Mouse (Mus musculus) CH12.LX (cell line): ENCODE data around the gene Slc38a3. TPM values are rescaled to one million over a fixed set of nuclear protein-coding genes. Genes with fewer than 3 reads are reported as not detected.

Experiments used
- DNase-seq: peaks from one replicate; pipeline ENCODE4 v3.0.0-alpha.2; 2013; ENCODE audit errors: extremely low read depth
- H3K27ac ChIP-seq: 2 replicates; pipeline ENCODE4 v1.5.1; 2012; ENCODE audit warnings: low read depth, mild to moderate bottlenecking, control low read depth, moderate library complexity; ENCODE audit not compliant: insufficient read depth
- H3K27me3 ChIP-seq: replicated peaks from 2 replicates; pipeline ENCODE3; 2012; ENCODE audit warnings: inconsistent platforms
- H3K36me3 ChIP-seq, 2 experiments: replicated peaks in 1 of 2; 2 replicates each; pipeline versions ENCODE3 to v1.6.1; 2012; ENCODE audit warnings: inconsistent platforms in 1 of 2, low read length in 1 of 2, mild to moderate bottlenecking in 1 of 2, mixed read lengths in 1 of 2, moderate library complexity in 1 of 2; ENCODE audit not compliant: control insufficient read depth in 1 of 2, insufficient read depth in 1 of 2
- H3K4me1 ChIP-seq, 2 experiments: 2 replicates each; pipeline ENCODE4 v1.6.1; 2012; ENCODE audit warnings: inconsistent platforms in 1 of 2, moderate library complexity in 1 of 2; ENCODE audit not compliant: insufficient read depth in 2 of 2, control insufficient read depth in 1 of 2
- H3K4me2 ChIP-seq: 2 replicates; pipeline ENCODE4 v1.6.1; 2012; ENCODE audit warnings: low read depth, mild to moderate bottlenecking, control low read depth; ENCODE audit not compliant: poor library complexity, insufficient read depth, severe bottlenecking
- H3K4me3 ChIP-seq, 3 experiments: fragments of 150-350 bp in 1 of 3; sonication (generic) in 1 of 3; replicated peaks in 1 of 3; 2 replicates each; pipeline versions ENCODE3 to v1.5.1; 2011 to 2012; ENCODE audit warnings: low read depth in 2 of 3, low read length in 2 of 3, mild to moderate bottlenecking in 2 of 3, moderate library complexity in 2 of 3, control low read depth in 1 of 3, improper control_type of control experiment in 1 of 3, inconsistent platforms in 1 of 3, mixed read lengths in 1 of 3; ENCODE audit not compliant: poor library complexity in 1 of 3
- H3K79me2 ChIP-seq: replicated peaks from 2 replicates; pipeline ENCODE4 v1.6.1; 2012; ENCODE audit warnings: mild to moderate bottlenecking, moderate library complexity; ENCODE audit not compliant: control insufficient read depth, poor library complexity, insufficient read depth, severe bottlenecking; ENCODE audit errors: extremely low read depth
- H3K9ac ChIP-seq: 2 replicates; pipeline ENCODE4 v1.6.1; 2012; ENCODE audit warnings: low read depth, mild to moderate bottlenecking, control low read depth, moderate library complexity; ENCODE audit not compliant: insufficient read depth
- H3K9me3 ChIP-seq: replicated peaks from 2 replicates; pipeline ENCODE3; 2012; ENCODE audit warnings: low read length, inconsistent platforms, mixed read lengths
- CTCF ChIP-seq, 2 experiments: IDR thresholded peaks in 1 of 2; conservative IDR thresholded peaks in 1 of 2; 2 replicates each; pipeline ENCODE4 v1.5.1; 2011 to 2012; ENCODE audit warnings: low read depth in 2 of 2, low read length in 2 of 2, improper control_type of control experiment in 1 of 2, inconsistent platforms in 1 of 2, mild to moderate bottlenecking in 1 of 2, moderate library complexity in 1 of 2
- ELF1 ChIP-seq: IDR thresholded peaks from 2 replicates; pipeline ENCODE4 v1.6.1; 2014; ENCODE audit warnings: low read depth, mild to moderate bottlenecking, inconsistent platforms, low read length, improper control_type of control experiment
- EP300 ChIP-seq: IDR thresholded peaks from 2 replicates; pipeline ENCODE4 v1.6.1; 2011; ENCODE audit warnings: low read length, improper control_type of control experiment
- GABPA ChIP-seq: IDR thresholded peaks from 2 replicates; pipeline ENCODE4 v1.6.1; 2012; ENCODE audit warnings: low read depth, low read length, improper control_type of control experiment, inconsistent platforms; ENCODE audit not compliant: insufficient replicate concordance
- IRF4 ChIP-seq: IDR thresholded peaks from 2 replicates; pipeline ENCODE4 v1.6.1; 2014; ENCODE audit warnings: low read depth, mild to moderate bottlenecking, inconsistent platforms, low read length, improper control_type of control experiment
- KAT2A ChIP-seq: IDR thresholded peaks from 2 replicates; pipeline ENCODE4 v1.6.1; 2012; ENCODE audit warnings: low read length, improper control_type of control experiment, inconsistent platforms; ENCODE audit not compliant: insufficient replicate concordance
- MEF2A ChIP-seq: IDR thresholded peaks from 2 replicates; pipeline ENCODE4 v1.6.1; 2014; ENCODE audit warnings: low read depth, mild to moderate bottlenecking, inconsistent platforms, low read length, improper control_type of control experiment, borderline replicate concordance
- MYC ChIP-seq: IDR thresholded peaks from 2 replicates; pipeline ENCODE4 v1.6.1; 2011; ENCODE audit warnings: low read depth, mild to moderate bottlenecking, improper control_type of control experiment, low read length
- SMC3 ChIP-seq: IDR thresholded peaks from 2 replicates; pipeline ENCODE4 v1.6.1; 2011; ENCODE audit warnings: low read depth, low read length, improper control_type of control experiment
- TCF12 ChIP-seq: IDR thresholded peaks from 2 replicates; pipeline ENCODE4 v1.6.1; 2014; ENCODE audit warnings: low read depth, mild to moderate bottlenecking, inconsistent platforms, low read length, improper control_type of control experiment
- ZKSCAN1 ChIP-seq: IDR thresholded peaks from 2 replicates; pipeline ENCODE4 v1.6.1; 2012; ENCODE audit warnings: low read depth, inconsistent platforms, low read length, improper control_type of control experiment, borderline replicate concordance
- dilution Hi-C: fragments of 300-500 bp; cut with MboI; formaldehyde crosslinking; loops from 2 replicates; pipeline ENCODE4 v1.14.3; 2020; ENCODE audit warnings: low sequenced_read_pairs; ENCODE audit not compliant: extremely low pct_unique_long_range_greater_than_20kb, extremely low pct_ligation_motif_present
- in situ Hi-C: fragments of 300-500 bp; cut with MboI; formaldehyde crosslinking; loops from 3 replicates; pipeline ENCODE4 v1.14.3; 2019; ENCODE audit warnings: low sequenced_read_pairs, low pct_ligation_motif_present, low pct_unique_long_range_greater_than_20kb, mixed read lengths
- polyA plus RNA-seq: library from polyadenylated mRNA; unstranded; fragments of >175 nt; gene quantifications from 2 replicates; pipeline ENCODE4 v1.2.1, GENCODE M21; 2012; ENCODE audit warnings: low read depth; ENCODE audit not compliant: insufficient read length
- total RNA-seq, 2 experiments: library from RNA; depleted of rRNA; stranded (reverse); fragments of 300-350 nt in 1 of 2; fragments of >200 nt in 1 of 2; gene quantifications; 2 replicates each; pipeline ENCODE4 v1.2.3; 2012 to 2014

Gene Slc38a3
- total and polyA plus RNA-seq, 3 experiments, result 0.04 TPM; not detected in 2

- H3K27me3 ChIP-seq, result peaks cover 94% of the 10 kb centered on the region
- H3K27ac ChIP-seq, result no peak overlapping the region
- H3K4me2 ChIP-seq, result no peak overlapping the region
- in situ Hi-C loops (no loop called here), dilution Hi-C loops (no loop called here)
- H3K79me2 ChIP-seq, result no peaks in the 10 kb centered on the region
- H3K9me3 ChIP-seq, result no peaks in the 10 kb centered on the region
- DNase-seq, result no peak
- TF ChIP-seq EP300 (no peak), CTCF (conservative IDR thresholded peaks at IDR 0.05 in 1 of 2, IDR thresholded peaks at IDR 0.05 in 1 of 2; ENCODE audit: low read depth in 2 of 2, low read length in 2 of 2) (no peak), SMC3 (no peak), KAT2A (no peak), ELF1 (no peak)
- H3K9ac ChIP-seq, result no peak overlapping the region
- H3K36me3 ChIP-seq, result no peaks in the 10 kb centered on the region
- H3K4me1 ChIP-seq, result peaks cover 0 to 5% of the 10 kb centered on the region in 2 experiments; a peak in 2 of 4 replicates
- H3K4me3 ChIP-seq, result no peak overlapping the region
These were observed 2.1 kb downstream of the Slc38a3 start for GRCm38 (mm10) chr9:107667219-107667618.

- H3K27me3 ChIP-seq, result peaks cover 94% of the 10 kb centered on the region
- no peak overlapping the region for H3K4me3 ChIP-seq
- dilution Hi-C loops, result no loop called here
These were observed 2.6 kb downstream of the Slc38a3 start for GRCm38 (mm10) chr9:107666751-107667205.

GRCm38 (mm10) chr9:107665308-107665707 is 4.0 kb downstream of the Slc38a3 start:
- in situ Hi-C loops, result no loop called here
- dilution Hi-C loops, result no loop called here
- no peak for DNase-seq
- peaks cover 0 to 5% of the 10 kb centered on the region in 2 experiments; a peak in 2 of 4 replicates for H3K4me1 ChIP-seq
- H3K4me3 ChIP-seq, result no peak overlapping the region
- H3K27me3 ChIP-seq, result peaks cover 92% of the 10 kb centered on the region
- TF ChIP-seq ZKSCAN1 (peak; percentile 94), IRF4 (no peak), MYC (no peak), MEF2A (no peak)
- no peak overlapping the region for H3K4me2 ChIP-seq
- no peaks in the 10 kb centered on the region for H3K9me3 ChIP-seq
- H3K36me3 ChIP-seq, result no peaks in the 10 kb centered on the region
- no peak overlapping the region for H3K27ac ChIP-seq
- no peak overlapping the region for H3K9ac ChIP-seq
- H3K79me2 ChIP-seq, result no peaks in the 10 kb centered on the region

More at GRCm38 (mm10) chr9:107666751-107667205, 2.6 kb downstream of the Slc38a3 start:
- Histone ChIP-seq H3K9me3 (no peaks in the 10 kb centered on the region), H3K27ac (no peak overlapping the region), H3K36me3 (no peaks in the 10 kb centered on the region), H3K4me2 (no peak overlapping the region), H3K9ac (no peak overlapping the region), H3K4me1 (peaks cover 0 to 5% of the 10 kb centered on the region in 2 experiments; a peak in 2 of 4 replicates), H3K79me2 (no peaks in the 10 kb centered on the region)
- TF ChIP-seq MYC (no peak), GABPA (no peak), TCF12 (no peak)
- no peak for DNase-seq
- in situ Hi-C loops, result no loop called here
